Mouse (Mus musculus): ENCODE data around the gene Csrnp1. TPM values are rescaled to one million over a fixed set of nuclear protein-coding genes. Genes with fewer than 3 reads are reported as not detected.

Csrnp1 gene
- polyA plus RNA-seq, 1 experiment = 50.5 TPM

GRCm38 (mm10) chr9:119933675-119934074 lies 50.8 kb downstream of the Csrnp1 start:
- Histone ChIP-seq H3K4me3 (ENCODE audit: extremely low read depth, insufficient read depth, insufficient read length) (no peak overlapping the region), H3K27me3 (ENCODE audit: control insufficient read depth, insufficient read depth, low read length) (no peaks in the 10 kb centered on the region), H3K4me1 (ENCODE audit: control insufficient read depth, insufficient read depth, insufficient read length) (peaks cover 8% of the 10 kb centered on the region; the same call in 1 of the 2 replicates), H3K27ac (ENCODE audit: insufficient read depth, low read length) (no peak overlapping the region), H3K36me3 (ENCODE audit: control insufficient read depth, insufficient read depth, low read length) (0 out of 2 replicates have a peak, but pooled peaks cover 1% of the 10 kb centered on the region)
- DNase-seq (ENCODE audit: low read depth in 1 of 2, low spot score in 2 of 2) = no peak
- TF ChIP-seq CTCF (IDR thresholded peaks at IDR 0.05; ENCODE audit: extremely low read depth, insufficient read depth, insufficient read length, insufficient replicate concordance) = no peak
- no peak for TF ChIP-seq POLR2A (IDR thresholded peaks at IDR 0.05; ENCODE audit: low read depth, low read length)
- over 99% methylated on average over 4 of the region's 6 CpGs for WGBS

- no peak for TF ChIP-seq POLR2A (IDR thresholded peaks at IDR 0.05; ENCODE audit: low read depth, low read length)
- TF ChIP-seq CTCF (IDR thresholded peaks at IDR 0.05; ENCODE audit: extremely low read depth, insufficient read depth, insufficient read length, insufficient replicate concordance) = no peak
- WGBS = 93% methylated on average over 12 of the region's 12 CpGs
- Histone ChIP-seq H3K4me1 (ENCODE audit: control insufficient read depth, insufficient read depth, insufficient read length) (no peaks in the 10 kb centered on the region), H3K36me3 (ENCODE audit: control insufficient read depth, insufficient read depth, low read length) (peaks cover 8% of the 10 kb centered on the region), H3K27me3 (ENCODE audit: control insufficient read depth, insufficient read depth, low read length) (no peaks in the 10 kb centered on the region), H3K27ac (ENCODE audit: insufficient read depth, low read length) (no peak overlapping the region), H3K4me3 (ENCODE audit: extremely low read depth, insufficient read depth, insufficient read length) (no peak overlapping the region)
- no peak for DNase-seq (ENCODE audit: low read depth in 1 of 2, low spot score in 2 of 2)
These were observed 52.1 kb downstream of the Csrnp1 start for GRCm38 (mm10) chr9:119932358-119932757.

DNA sequence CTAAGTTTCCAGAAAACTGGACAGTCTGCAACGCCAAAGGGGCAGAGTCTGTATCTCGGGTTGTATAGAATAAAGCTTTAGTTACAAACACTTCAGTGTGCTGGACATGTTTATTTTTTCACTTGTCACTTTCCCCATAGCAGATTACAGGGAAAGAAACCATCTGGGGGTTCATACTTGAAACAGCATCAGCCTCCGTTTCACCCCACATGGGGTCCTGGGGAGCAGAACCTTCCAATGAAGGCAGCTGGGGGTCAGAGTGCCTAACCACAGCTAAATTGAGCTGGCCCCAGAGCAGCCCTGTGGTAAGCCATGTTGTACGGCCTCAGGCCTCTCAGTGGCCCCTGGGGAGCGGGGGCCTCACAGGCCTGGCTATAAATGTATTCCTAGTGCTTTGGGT lies 58.0 kb downstream of the Csrnp1 start:
- 63% methylated on average over 5 of the region's 5 CpGs for WGBS
- no peaks in the 10 kb centered on the region for H3K27me3 ChIP-seq (ENCODE audit: control insufficient read depth, insufficient read depth, low read length)
- peaks cover 36% of the 10 kb centered on the region for H3K36me3 ChIP-seq (ENCODE audit: control insufficient read depth, insufficient read depth, low read length)
- H3K4me1 ChIP-seq (ENCODE audit: control insufficient read depth, insufficient read depth, insufficient read length) = no peaks in the 10 kb centered on the region
- TF ChIP-seq POLR2A (IDR thresholded peaks at IDR 0.05; ENCODE audit: low read depth, low read length) (no peak), CTCF (IDR thresholded peaks at IDR 0.05; ENCODE audit: extremely low read depth, insufficient read depth, insufficient read length, insufficient replicate concordance) (no peak)
- DNase-seq (ENCODE audit: low read depth in 1 of 2, low spot score in 2 of 2) = no peak
- H3K27ac ChIP-seq (ENCODE audit: insufficient read depth, low read length) = no peak overlapping the region
- no peak overlapping the region for H3K4me3 ChIP-seq (ENCODE audit: extremely low read depth, insufficient read depth, insufficient read length)

GRCm38 (mm10) chr9:119925729-119926128 lies 58.7 kb downstream of the Csrnp1 start:
- Histone ChIP-seq H3K36me3 (ENCODE audit: control insufficient read depth, insufficient read depth, low read length) (peaks cover 40% of the 10 kb centered on the region), H3K4me3 (ENCODE audit: extremely low read depth, insufficient read depth, insufficient read length) (no peak overlapping the region), H3K4me1 (ENCODE audit: control insufficient read depth, insufficient read depth, insufficient read length) (no peaks in the 10 kb centered on the region), H3K27me3 (ENCODE audit: control insufficient read depth, insufficient read depth, low read length) (no peaks in the 10 kb centered on the region), H3K27ac (ENCODE audit: insufficient read depth, low read length) (no peak overlapping the region)
- DNase-seq (ENCODE audit: low read depth in 1 of 2, low spot score in 2 of 2) = no peak
- 73% methylated on average over 8 of the region's 8 CpGs for WGBS
- no peak for TF ChIP-seq CTCF (IDR thresholded peaks at IDR 0.05; ENCODE audit: extremely low read depth, insufficient read depth, insufficient read length, insufficient replicate concordance)
- no peak for TF ChIP-seq POLR2A (IDR thresholded peaks at IDR 0.05; ENCODE audit: low read depth, low read length)

- no peaks in the 10 kb centered on the region for H3K27me3 ChIP-seq (ENCODE audit: control insufficient read depth, insufficient read depth, low read length)
- DNase-seq (ENCODE audit: low read depth in 1 of 2, low spot score in 2 of 2) = no peak
- 39% methylated on average over 16 of the region's 16 CpGs for WGBS
- H3K4me3 ChIP-seq (ENCODE audit: extremely low read depth, insufficient read depth, insufficient read length) = no peak overlapping the region
- H3K36me3 ChIP-seq (ENCODE audit: control insufficient read depth, insufficient read depth, low read length) = peaks cover 46% of the 10 kb centered on the region
- H3K27ac ChIP-seq (ENCODE audit: insufficient read depth, low read length) = no peak overlapping the region
- TF ChIP-seq CTCF (IDR thresholded peaks at IDR 0.05; ENCODE audit: extremely low read depth, insufficient read depth, insufficient read length, insufficient replicate concordance) (no peak), POLR2A (IDR thresholded peaks at IDR 0.05; ENCODE audit: low read depth, low read length) (no peak)
- H3K4me1 ChIP-seq (ENCODE audit: control insufficient read depth, insufficient read depth, insufficient read length) = no peaks in the 10 kb centered on the region
These were observed 59.3 kb downstream of the Csrnp1 start for GRCm38 (mm10) chr9:119925120-119925657.

- no peak overlapping the region for H3K4me3 ChIP-seq (ENCODE audit: extremely low read depth, insufficient read depth, insufficient read length)
- no peaks in the 10 kb centered on the region for H3K4me1 ChIP-seq (ENCODE audit: control insufficient read depth, insufficient read depth, insufficient read length)
- WGBS = 94% methylated on average over 4 of the region's 4 CpGs
- TF ChIP-seq CTCF (IDR thresholded peaks at IDR 0.05; ENCODE audit: extremely low read depth, insufficient read depth, insufficient read length, insufficient replicate concordance) = no peak
- no peak for TF ChIP-seq POLR2A (IDR thresholded peaks at IDR 0.05; ENCODE audit: low read depth, low read length)
- DNase-seq (ENCODE audit: low read depth in 1 of 2, low spot score in 2 of 2) = no peak
- H3K36me3 ChIP-seq (ENCODE audit: control insufficient read depth, insufficient read depth, low read length) = peaks cover 58% of the 10 kb centered on the region
- no peaks in the 10 kb centered on the region for H3K27me3 ChIP-seq (ENCODE audit: control insufficient read depth, insufficient read depth, low read length)
- H3K27ac ChIP-seq (ENCODE audit: insufficient read depth, low read length) = no peak overlapping the region
These were observed 61.0 kb downstream of the Csrnp1 start for GRCm38 (mm10) chr9:119923462-119923861.

Other genes starting within 250 kb of the Csrnp1 start
- not detected in 2 replicates for gene Scn11a, start 159.2 kb downstream of the Csrnp1 start, polyA plus RNA-seq (2012; rRNA removed)
- gene Wdr48, start 89.8 kb downstream of the Csrnp1 start, polyA plus RNA-seq (2012; rRNA removed) = 27.5 and 32.8 TPM in 2 replicates
- gene Gorasp1, start 47.1 kb downstream of the Csrnp1 start, polyA plus RNA-seq (2012; rRNA removed) = 6.6 and 7.6 TPM in 2 replicates
- gene Ttc21a, start 47.1 kb downstream of the Csrnp1 start, polyA plus RNA-seq (2012; rRNA removed) = 0.04 and 0.15 TPM in 2 replicates
- 0.08 TPM in 2 replicates for gene Xirp1, start 38.9 kb upstream of the Csrnp1 start, polyA plus RNA-seq (2012; rRNA removed)
- 14.4 and 16.8 TPM in 2 replicates for gene Cx3cr1, start 85.2 kb upstream of the Csrnp1 start, polyA plus RNA-seq (2012; rRNA removed)
- 0.82 and 1.8 TPM in 2 replicates for gene Ccr8, start 107.5 kb upstream of the Csrnp1 start, polyA plus RNA-seq (2012; rRNA removed)
- 45.7 and 48.1 TPM in 2 replicates for gene Slc25a38, start 125.7 kb upstream of the Csrnp1 start, polyA plus RNA-seq (2012; rRNA removed)
- 2,660 and 3,812 TPM in 2 replicates for gene Rpsa, start 143.0 kb upstream of the Csrnp1 start, polyA plus RNA-seq (2012; rRNA removed)
- not detected in 2 replicates for gene Mobp, start 165.0 kb upstream of the Csrnp1 start, polyA plus RNA-seq (2012; rRNA removed)